Mouse (Mus musculus) hindbrain, embryonic 14.5 days (tissue): ENCODE results near the gene Hoxd12. TPM values are rescaled to one million over a fixed set of nuclear protein-coding genes. Genes with fewer than 3 reads are reported as not detected.

ENCODE experiments used
- ATAC-seq: fragments of 200-750 bp; cut with Nextera tagmentation; 2 replicates; pipeline ENCODE4 v1.8.0; 2017; ENCODE audit warnings: moderate number of reproducible peaks, mild to moderate bottlenecking, moderate TSS enrichment, moderate library complexity; ENCODE audit not compliant: low FRiP score
- DNase-seq: peaks from one replicate; pipeline ENCODE4 v3.0.0-alpha.2; 2015; ENCODE audit warnings: low spot score
- H3K27ac ChIP-seq: fragments of 300-500 bp; sonication (generic); 2 replicates; pipeline ENCODE4 v1.5.1; 2014; ENCODE audit warnings: mild to moderate bottlenecking, moderate library complexity
- H3K27me3 ChIP-seq: fragments of 300-500 bp; sonication (generic); 2 replicates; pipeline ENCODE4 v1.6.1; 2014; ENCODE audit warnings: mild to moderate bottlenecking, low read length, mixed read lengths; ENCODE audit not compliant: control insufficient read depth, insufficient read depth
- H3K36me3 ChIP-seq: fragments of 300-500 bp; sonication (generic); replicated peaks from 2 replicates; pipeline ENCODE4 v1.6.1; 2014; ENCODE audit not compliant: control insufficient read depth, insufficient read depth
- H3K4me1 ChIP-seq: fragments of 300-500 bp; sonication (generic); replicated peaks from 2 replicates; pipeline ENCODE4 v1.6.1; 2014; ENCODE audit warnings: antibody characterized with exemption, low read length, mixed read lengths; ENCODE audit not compliant: control insufficient read depth, insufficient read depth
- H3K4me2 ChIP-seq: fragments of 300-500 bp; sonication (generic); replicated peaks from 2 replicates; pipeline ENCODE4 v1.6.1; 2014; ENCODE audit warnings: mild to moderate bottlenecking, moderate library complexity
- H3K4me3 ChIP-seq: fragments of 300-500 bp; sonication (generic); replicated peaks from 2 replicates; pipeline ENCODE4 v1.5.1; 2014; ENCODE audit warnings: mild to moderate bottlenecking, low read length
- H3K9ac ChIP-seq: fragments of 300-500 bp; sonication (generic); 2 replicates; pipeline ENCODE4 v1.6.1; 2014
- H3K9me3 ChIP-seq: fragments of 300-500 bp; sonication (generic); 2 replicates; pipeline ENCODE4 v1.6.1; 2016; ENCODE audit warnings: low read length; ENCODE audit not compliant: control insufficient read depth
- WGBS: fragments of 180-500 bp; shearing (Covaris S2); extraction: QIAGEN DNeasy Blood & Tissue Kit; methylation state at CpG from one replicate; pipeline ENCODE4 v1.1.7; 2014; 5-methylcytosine and 5-hydroxymethylcytosine counted together
- polyA plus RNA-seq: library from polyadenylated mRNA; unstranded; fragments of >200 nt; fragmentation: Nextera tagmentation; extraction: Ambion mirVana; gene quantifications from 2 replicates; pipeline ENCODE4 v1.2.1, GENCODE M21; 2014

Hoxd12 gene
- polyA plus RNA-seq, 1 experiment from 2014 or later: not detected

DNA sequence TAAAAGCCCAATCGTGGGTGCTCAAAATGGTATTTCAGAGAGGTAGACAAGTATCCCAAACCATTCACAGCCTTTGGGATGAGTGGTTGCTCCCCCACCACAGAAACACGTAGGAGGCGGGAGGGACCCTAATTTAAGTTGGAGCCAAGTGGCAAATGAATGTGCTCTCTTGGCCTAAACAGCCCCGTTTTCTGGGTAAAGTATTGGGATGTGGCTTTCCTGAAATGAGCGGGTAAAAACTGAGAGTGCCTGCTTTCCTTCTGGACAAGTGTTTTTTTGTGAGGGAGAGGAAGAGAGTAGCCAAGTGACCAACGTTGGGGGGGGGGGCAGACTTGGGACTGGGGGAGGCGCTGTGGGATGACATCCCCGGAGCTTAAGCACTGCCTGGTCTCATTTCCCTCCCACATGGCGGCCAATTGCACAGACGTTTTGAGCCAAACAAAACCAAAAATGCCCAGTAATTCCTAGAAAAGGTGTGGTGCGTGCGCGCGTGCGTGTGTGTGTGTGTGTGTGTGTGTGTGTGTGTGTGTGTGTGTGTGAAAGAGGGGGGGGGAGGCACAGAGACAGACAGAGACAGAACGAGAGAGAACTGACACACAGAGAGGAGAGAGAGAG is 36.2 kb downstream of the Hoxd12 start:
- no peaks in the 10 kb centered on the region for H3K36me3 ChIP-seq
- no peak overlapping the region for H3K9ac ChIP-seq
- no peaks in the 10 kb centered on the region; the same call in 1 of the 2 replicates for H3K4me1 ChIP-seq
- DNase-seq (no peak), ATAC-seq (no peak)
- WGBS: under 1% methylated on average over 16 of the region's 16 CpGs
- H3K9me3 ChIP-seq: no peaks in the 10 kb centered on the region
- 0 out of 2 replicates have a peak overlapping the region, but pooled peaks have one; percentile 9 for H3K4me3 ChIP-seq
- H3K27me3 ChIP-seq: peaks cover 96% of the 10 kb centered on the region
- no peak overlapping the region for H3K27ac ChIP-seq
- H3K4me2 ChIP-seq: 0 out of 2 replicates have a peak overlapping the region, but pooled peaks have one; percentile 1

GRCm38 (mm10) chr2:74711721-74712621 is 37.2 kb downstream of the Hoxd12 start, which contains the start of the genes Hoxd3 and Hoxd4:
Gene Hoxd3, plus strand, starts transcription at chr2:74711927.
Gene Hoxd4, plus strand, starts transcription at chr2:74711929.
- ATAC-seq (no peak), DNase-seq (no peak)
- under 1% methylated on average over 65 of the region's 65 CpGs for WGBS

GRCm38 (mm10) chr2:74713239-74714150 is 38.7 kb downstream of the Hoxd12 start:
- Histone ChIP-seq H3K4me1 (no peaks in the 10 kb centered on the region; the same call in 1 of the 2 replicates), H3K9me3 (no peaks in the 10 kb centered on the region), H3K4me3 (peak overlapping the region; percentile 31), H3K36me3 (no peaks in the 10 kb centered on the region), H3K27ac (0 out of 2 replicates have a peak overlapping the region, but pooled peaks have one; percentile 34), H3K9ac (0 out of 2 replicates have a peak overlapping the region, but pooled peaks have one; percentile 8), H3K4me2 (no peak overlapping the region), H3K27me3 (peaks cover 97% of the 10 kb centered on the region)
- ATAC-seq (no peak), DNase-seq (no peak)
- WGBS: 6% methylated on average over 19 of the region's 19 CpGs

More at GRCm38 (mm10) chr2:74711721-74712621, 37.2 kb downstream of the Hoxd12 start, which contains the start of the genes Hoxd3 and Hoxd4:
- no peaks in the 10 kb centered on the region for H3K9me3 ChIP-seq
- peak within 1 kb of the TSS; percentile 47 for H3K27ac ChIP-seq
- peak within 1 kb of the TSS; percentile 47 for H3K9ac ChIP-seq
- peak within 1 kb of the TSS; percentile 37 for H3K4me2 ChIP-seq
- H3K4me3 ChIP-seq: peak within 1 kb of the TSS; percentile 31
- H3K36me3 ChIP-seq: no peaks in the 10 kb centered on the region
- no peaks in the 10 kb centered on the region; the same call in 1 of the 2 replicates for H3K4me1 ChIP-seq
- H3K27me3 ChIP-seq: peaks cover 96% of the 10 kb centered on the region

- Histone ChIP-seq H3K4me3 (peak overlapping the region; percentile 31; the same call in 1 of the 2 replicates), H3K4me2 (peak overlapping the region; percentile 51; the same call in 1 of the 2 replicates), H3K27me3 (peaks cover 97% of the 10 kb centered on the region), H3K4me1 (no peaks in the 10 kb centered on the region; the same call in 1 of the 2 replicates), H3K27ac (no peak overlapping the region), H3K9me3 (no peaks in the 10 kb centered on the region), H3K36me3 (no peaks in the 10 kb centered on the region), H3K9ac (peak overlapping the region; percentile 8; the same call in 1 of the 2 replicates)
- ATAC-seq (no peak), DNase-seq (no peak)
- 5% methylated on average over 18 of the region's 18 CpGs for WGBS
Observed at GRCm38 (mm10) chr2:74714156-74714789, 39.5 kb downstream of the Hoxd12 start.

- WGBS: under 1% methylated on average over 14 of the region's 14 CpGs
- no peak overlapping the region for H3K27ac ChIP-seq
- no peak overlapping the region for H3K9ac ChIP-seq
- peak overlapping the region; percentile 51 for H3K4me2 ChIP-seq
- ATAC-seq: 0 out of 2 replicates have a peak, but pooled peaks have one; percentile 38
- no peaks in the 10 kb centered on the region; the same call in 1 of the 2 replicates for H3K4me1 ChIP-seq
- peaks cover 97% of the 10 kb centered on the region for H3K27me3 ChIP-seq
- DNase-seq: no peak
- H3K36me3 ChIP-seq: no peaks in the 10 kb centered on the region
- no peaks in the 10 kb centered on the region for H3K9me3 ChIP-seq
- H3K4me3 ChIP-seq: peak overlapping the region; percentile 31; the same call in 1 of the 2 replicates
Observed at GRCm38 (mm10) chr2:74714881-74715280, 40.1 kb downstream of the Hoxd12 start.

DNA sequence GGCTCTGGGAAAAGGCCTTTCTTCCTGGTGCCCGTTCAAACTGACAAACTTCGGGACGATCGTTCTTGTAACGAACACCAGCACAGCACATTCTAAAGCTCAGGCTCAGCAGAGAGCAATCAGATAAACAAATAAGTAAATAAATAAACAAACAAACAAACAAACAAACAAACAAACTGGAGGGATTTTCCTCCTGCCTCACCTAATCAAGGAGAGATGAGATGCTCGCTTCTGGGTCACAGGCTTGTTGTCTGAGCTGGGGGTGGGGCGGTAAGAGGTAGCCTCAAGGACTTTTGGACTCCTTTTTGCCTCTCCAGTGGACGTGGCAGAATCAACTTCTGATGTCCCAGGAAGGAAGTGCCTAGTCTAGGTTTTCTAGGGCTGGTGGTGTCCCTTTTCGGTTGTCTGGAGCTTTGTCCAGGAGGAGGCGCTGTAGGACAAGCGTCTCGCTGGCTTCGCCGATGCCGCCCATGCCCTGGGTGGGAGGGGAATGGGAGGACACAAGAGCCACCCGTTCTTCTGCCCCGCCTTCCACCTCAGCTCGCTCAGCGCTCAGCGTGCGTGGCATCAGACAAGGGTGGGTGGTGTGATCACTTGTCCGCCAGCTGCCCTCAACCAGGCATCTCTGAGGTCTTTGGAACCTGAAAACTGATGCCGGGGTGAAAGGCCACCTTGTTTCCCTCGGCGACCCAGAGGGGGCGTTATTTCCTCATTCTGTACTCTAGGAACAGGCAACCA is 40.9 kb downstream of the Hoxd12 start:
- WGBS: 2% methylated on average over 26 of the region's 26 CpGs
- ATAC-seq (peak; percentile 87), DNase-seq (peak; percentile 92)
- no peak overlapping the region for H3K9ac ChIP-seq
- H3K4me2 ChIP-seq: peak overlapping the region; percentile 51
- no peaks in the 10 kb centered on the region for H3K9me3 ChIP-seq
- H3K36me3 ChIP-seq: no peaks in the 10 kb centered on the region
- peak overlapping the region; percentile 16 for H3K4me3 ChIP-seq
- H3K27me3 ChIP-seq: peaks cover 97% of the 10 kb centered on the region
- no peaks in the 10 kb centered on the region; the same call in 1 of the 2 replicates for H3K4me1 ChIP-seq
- H3K27ac ChIP-seq: no peak overlapping the region

- H3K27ac ChIP-seq: no peak overlapping the region
- no peak overlapping the region for H3K4me2 ChIP-seq
- H3K4me1 ChIP-seq: peaks cover 9% of the 10 kb centered on the region; the same call in 1 of the 2 replicates
- DNase-seq: no peak
- no peaks in the 10 kb centered on the region for H3K9me3 ChIP-seq
- H3K27me3 ChIP-seq: peaks cover 99% of the 10 kb centered on the region
- H3K9ac ChIP-seq: no peak overlapping the region
- H3K36me3 ChIP-seq: no peaks in the 10 kb centered on the region
- no peak for ATAC-seq
- 12% methylated on average over 2 of the region's 2 CpGs for WGBS
- no peak overlapping the region for H3K4me3 ChIP-seq
Observed at GRCm38 (mm10) chr2:74720384-74720783, 45.6 kb downstream of the Hoxd12 start.
